Comparison of ENCODE assay signal across 9 mouse cellular contexts in the genomic region with DNA sequence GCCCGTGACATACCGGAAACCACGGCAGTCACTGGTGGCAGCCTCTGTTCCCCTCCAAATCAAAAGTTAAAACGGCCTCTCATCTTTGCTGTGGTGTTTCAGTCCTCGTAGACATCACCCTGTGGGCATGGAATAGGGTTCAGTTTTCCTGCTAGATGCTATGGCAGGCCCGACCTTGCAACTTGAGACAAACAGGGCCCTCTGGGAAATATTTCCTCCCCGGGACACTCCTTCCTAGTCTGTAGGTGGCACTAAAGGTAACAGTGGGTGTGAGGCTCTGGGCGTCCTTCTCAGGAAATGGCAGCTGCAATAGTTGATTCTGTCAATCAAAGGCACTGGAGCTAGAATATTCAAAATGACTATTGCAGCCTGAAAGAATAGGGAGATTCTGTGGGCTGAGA.
DNase-seq lines count a peak whose midpoint lies in the region; ATAC-seq and TF ChIP-seq lines count a peak whose summit lies in the region.
"Had no signal": no experiment of that assay in that cellular context is flagged by ENCODE, and none has a peak within 500 bp of the region (broad histone marks: within the 10 kb centered on the region; RNA-seq: fewer than 3 reads in every experiment).

No protein-coding gene starts in this region.

- ATAC-seq in lung, embryonic 14.5 days (ENCODE audit: insufficient read depth) = no peak
- ATAC-seq in erythroid progenitor cell, adult 5-6 weeks (replicated peaks; ENCODE audit: low FRiP score, poor library complexity, severe bottlenecking) = peak; percentile 85
- no peak for ATAC-seq in midbrain, postnatal 0 days (ENCODE audit: low FRiP score)
- ATAC-seq in forebrain, embryonic 12.5 days (ENCODE audit: low FRiP score) = no peak

- H3K27ac ChIP-seq in lung, embryonic 14.5 days (ENCODE audit: low read depth) = no peak overlapping the region
- no peak overlapping the region for H3K27ac ChIP-seq in midbrain, postnatal 0 days (ENCODE audit: low read depth, low read length)
- no peak overlapping the region for H3K27ac ChIP-seq in forebrain, embryonic 12.5 days
- no peak overlapping the region for H3K27ac ChIP-seq in left cerebral cortex, adult 2 months

- intact Hi-C loops in left cerebral cortex, adult 2 months (cut with DNase I) = no loop called here

- H3K4me2 ChIP-seq in lung, embryonic 14.5 days = peak overlapping the region; percentile 18; the same call in 1 of the 2 replicates
- no peak overlapping the region for H3K4me2 ChIP-seq in midbrain, postnatal 0 days (ENCODE audit: low read depth, low read length, poor library complexity, severe bottlenecking)
- no peak overlapping the region for H3K4me2 ChIP-seq in forebrain, embryonic 12.5 days

- TF ChIP-seq CTCF in lung, embryonic 14.5 days (IDR thresholded peaks at IDR 0.05; ENCODE audit: low read depth) = 0 out of 2 replicates have a peak, but pooled peaks have one; percentile 9
- TF ChIP-seq CTCF in lung, adult 2 months (IDR thresholded peaks at IDR 0.05; ENCODE audit: insufficient read depth, low read length) = no peak
- peak; percentile 29; the same call in 1 of the 2 replicates for TF ChIP-seq CTCF in midbrain, postnatal 0 days (IDR thresholded peaks at IDR 0.05)
- no peak for TF ChIP-seq CTCF in left cerebral cortex, adult 2 months (IDR thresholded peaks at IDR 0.05)

- no peaks in the 10 kb centered on the region for H3K36me3 ChIP-seq in lung, embryonic 14.5 days (ENCODE audit: insufficient read depth)
- no peaks in the 10 kb centered on the region for H3K36me3 ChIP-seq in midbrain, postnatal 0 days (ENCODE audit: insufficient read depth, low read length)
- H3K36me3 ChIP-seq in forebrain, embryonic 12.5 days (replicated peaks) = no peaks in the 10 kb centered on the region

- no peak overlapping the region for H3K4me3 ChIP-seq in lung, embryonic 14.5 days (ENCODE audit: low read depth, low read length)
- no peak overlapping the region for H3K4me3 ChIP-seq in lung, adult 2 months (replicated peaks; ENCODE audit: extremely low read depth, low read depth, low read length)
- H3K4me3 ChIP-seq in midbrain, postnatal 0 days (ENCODE audit: low read depth, low read length) = no peak overlapping the region
- H3K4me3 ChIP-seq in forebrain, embryonic 12.5 days (replicated peaks) = no peak overlapping the region
- H3K4me3 ChIP-seq in left cerebral cortex, adult 2 months = no peak overlapping the region

- no peak for TF ChIP-seq POLR2A in lung, adult 2 months (IDR thresholded peaks at IDR 0.05; ENCODE audit: borderline replicate concordance, extremely low read depth, low read depth, low read length)

- H3K27me3 ChIP-seq in lung, embryonic 14.5 days (ENCODE audit: insufficient read depth, low read length) = no peaks in the 10 kb centered on the region
- H3K27me3 ChIP-seq in midbrain, postnatal 0 days (ENCODE audit: insufficient read depth, low read length) = no peaks in the 10 kb centered on the region
- no peaks in the 10 kb centered on the region for H3K27me3 ChIP-seq in forebrain, embryonic 12.5 days

- DNase-seq in lung, embryonic 14.5 days = no peak
- no peak for DNase-seq in lung, adult 2 months
- no peak for DNase-seq in midbrain, postnatal 0 days (ENCODE audit: low spot score)
- DNase-seq in thymus, postnatal 36 days = peak; percentile 52 to 57
- DNase-seq in layer of hippocampus, postnatal 36 days = no peak
- DNase-seq in left cerebral cortex, adult 2 months (ENCODE audit: extremely low spot score in 1 of 2, low spot score in 2 of 2) = no peak
- DNase-seq: kidney, adult 18-20 months had no signal

- H3K9me3 ChIP-seq in lung, embryonic 14.5 days (ENCODE audit: low read depth, low read length) = no peaks in the 10 kb centered on the region
- no peaks in the 10 kb centered on the region for H3K9me3 ChIP-seq in midbrain, postnatal 0 days (ENCODE audit: low read length)
- H3K9me3 ChIP-seq in forebrain, embryonic 12.5 days = no peaks in the 10 kb centered on the region

- no peak overlapping the region for H3K9ac ChIP-seq in lung, embryonic 14.5 days
- no peak overlapping the region for H3K9ac ChIP-seq in midbrain, postnatal 0 days (replicated peaks; ENCODE audit: low read length, poor library complexity, severe bottlenecking)
- no peak overlapping the region for H3K9ac ChIP-seq in forebrain, embryonic 12.5 days

- 71% methylated on average over 8 of the region's 8 CpGs for WGBS in lung, embryonic 14.5 days
- WGBS in lung, adult 2 months = 58% methylated on average over 8 of the region's 8 CpGs
- 73% methylated on average over 8 of the region's 8 CpGs for whole genome bisulfite sequencing in midbrain, postnatal 0 days
- WGBS in forebrain, embryonic 12.5 days = 80% methylated on average over 8 of the region's 8 CpGs

- no peaks in the 10 kb centered on the region for H3K4me1 ChIP-seq in lung, embryonic 14.5 days (ENCODE audit: insufficient read depth)
- no peaks in the 10 kb centered on the region; the same call in 1 of the 2 replicates for H3K4me1 ChIP-seq in lung, adult 2 months (ENCODE audit: control insufficient read depth, insufficient read depth, low read length)
- H3K4me1 ChIP-seq in midbrain, postnatal 0 days (ENCODE audit: insufficient read depth, low read length) = peaks cover 3% of the 10 kb centered on the region; the same call in 1 of the 2 replicates
- no peaks in the 10 kb centered on the region for H3K4me1 ChIP-seq in forebrain, embryonic 12.5 days

Comparison
In these comparisons a context has a peak if more than half of its experiments do, and no peak if none do; other contexts are left out.
1. CTCF ChIP-seq: peak in lung, embryonic 14.5 days (single experiment) and midbrain, postnatal 0 days (single experiment); none in lung, adult 2 months (single experiment) and left cerebral cortex, adult 2 months (single experiment).
2. DNase-seq: peak in thymus, postnatal 36 days (2 of 2); none in lung, embryonic 14.5 days (single experiment), lung, adult 2 months (single experiment), midbrain, postnatal 0 days (single experiment), layer of hippocampus, postnatal 36 days (0 of 2) and left cerebral cortex, adult 2 months (0 of 2).